Mouse (Mus musculus): ENCODE measurements around the gene Il12rb2. TPM values are rescaled to one million over a fixed set of nuclear protein-coding genes. Genes with fewer than 3 reads are reported as not detected.

Gene Il12rb2
- polyA plus RNA-seq, 1 experiment from 2014 or later, result 0.05 TPM

DNA sequence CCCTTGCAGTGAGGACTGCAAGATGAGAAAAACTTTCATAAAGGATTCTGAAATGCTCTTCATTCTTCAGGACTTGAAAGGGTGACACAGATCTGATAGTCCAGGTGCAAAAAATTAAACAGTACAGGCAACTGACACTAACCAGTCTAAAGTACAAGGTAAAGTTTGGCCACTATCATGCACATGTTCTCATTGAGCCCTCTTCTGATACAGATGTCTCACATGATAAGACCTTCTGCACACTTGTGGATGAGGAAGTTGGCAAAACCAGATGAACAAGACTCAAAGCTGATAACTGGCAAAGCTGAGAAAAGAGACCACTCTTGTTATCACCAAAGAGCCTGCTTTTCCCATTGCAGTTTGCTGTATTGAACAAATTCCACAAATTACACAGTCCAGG is 38.0 kb downstream of the Il12rb2 start:
- Histone ChIP-seq H3K27me3 (ENCODE audit: control insufficient read depth, insufficient read depth, low read length) (no peaks in the 10 kb centered on the region), H3K36me3 (ENCODE audit: control insufficient read depth, insufficient read depth, low read length) (no peaks in the 10 kb centered on the region), H3K4me2 (ENCODE audit: low read depth, low read length) (no peak overlapping the region), H3K4me3 (replicated peaks; ENCODE audit: low read length) (no peak overlapping the region), H3K9ac (ENCODE audit: low read length) (no peak overlapping the region), H3K4me1 (ENCODE audit: control insufficient read depth, insufficient read depth, low read length) (no peaks in the 10 kb centered on the region), H3K27ac (ENCODE audit: low read length) (no peak overlapping the region), H3K9me3 (replicated peaks; ENCODE audit: control insufficient read depth, low read length) (no peaks in the 10 kb centered on the region)
- no peak for ATAC-seq (ENCODE audit: insufficient read depth, low FRiP score)

DNA sequence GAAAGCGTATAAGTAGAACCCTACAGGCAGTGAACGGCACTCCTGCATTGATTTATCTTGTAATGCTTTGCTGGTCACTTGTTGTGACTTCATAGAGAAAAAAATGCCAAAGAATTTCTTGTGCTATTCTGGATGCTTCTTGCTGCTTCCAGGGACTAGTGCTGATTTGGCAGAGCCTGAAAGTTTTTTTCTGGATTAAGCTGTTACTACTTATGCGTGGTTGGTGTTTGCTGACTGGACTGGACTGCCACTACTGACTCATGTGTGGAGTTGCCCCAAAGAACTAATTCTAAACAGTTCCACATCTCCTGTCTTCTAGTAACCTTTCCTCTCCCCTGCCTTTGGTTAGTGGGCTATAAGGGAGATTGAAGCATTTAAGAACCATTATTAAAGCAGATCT is 52.2 kb downstream of the Il12rb2 start:
- ATAC-seq (ENCODE audit: insufficient read depth, low FRiP score), result no peak
- Histone ChIP-seq H3K4me2 (ENCODE audit: low read depth, low read length) (no peak overlapping the region), H3K36me3 (ENCODE audit: control insufficient read depth, insufficient read depth, low read length) (no peaks in the 10 kb centered on the region), H3K27me3 (ENCODE audit: control insufficient read depth, insufficient read depth, low read length) (no peaks in the 10 kb centered on the region), H3K9ac (ENCODE audit: low read length) (no peak overlapping the region), H3K4me3 (replicated peaks; ENCODE audit: low read length) (no peak overlapping the region), H3K4me1 (ENCODE audit: control insufficient read depth, insufficient read depth, low read length) (no peaks in the 10 kb centered on the region), H3K27ac (ENCODE audit: low read length) (no peak overlapping the region), H3K9me3 (replicated peaks; ENCODE audit: control insufficient read depth, low read length) (no peaks in the 10 kb centered on the region)
- WGBS, result 76% methylated on average over 3 of the region's 3 CpGs

DNA sequence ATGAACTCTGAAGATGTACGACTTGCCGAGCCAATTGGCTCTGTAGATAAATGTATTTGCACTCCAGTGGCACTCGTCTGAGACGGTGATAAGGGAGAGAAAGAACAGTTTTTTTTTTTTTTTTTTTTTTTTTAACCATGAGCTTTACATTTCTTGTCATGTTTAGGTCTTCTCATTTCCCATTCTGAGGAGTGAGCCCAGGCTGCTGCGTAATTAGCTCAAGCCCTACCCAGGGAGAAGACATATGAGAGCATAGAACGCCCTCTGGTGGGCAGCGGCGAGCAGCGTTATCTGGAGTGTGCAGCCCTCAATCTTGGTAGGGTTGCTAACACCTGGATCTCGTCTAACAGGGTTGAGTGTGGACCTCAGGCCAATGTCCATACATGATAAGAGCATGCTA is 57.5 kb downstream of the Il12rb2 start:
- WGBS, result 20% methylated on average over 10 of the region's 10 CpGs
- no peak overlapping the region for H3K4me3 ChIP-seq (replicated peaks; ENCODE audit: low read length)
- 0 out of 2 replicates have a peak, but pooled peaks cover 3% of the 10 kb centered on the region for H3K4me1 ChIP-seq (ENCODE audit: control insufficient read depth, insufficient read depth, low read length)
- no peaks in the 10 kb centered on the region for H3K27me3 ChIP-seq (ENCODE audit: control insufficient read depth, insufficient read depth, low read length)
- H3K27ac ChIP-seq (ENCODE audit: low read length), result no peak overlapping the region
- no peak overlapping the region for H3K9ac ChIP-seq (ENCODE audit: low read length)
- no peak overlapping the region for H3K4me2 ChIP-seq (ENCODE audit: low read depth, low read length)
- H3K9me3 ChIP-seq (replicated peaks; ENCODE audit: control insufficient read depth, low read length), result no peaks in the 10 kb centered on the region
- peak; percentile 50; the same call in 1 of the 2 replicates for ATAC-seq (ENCODE audit: insufficient read depth, low FRiP score)
- H3K36me3 ChIP-seq (ENCODE audit: control insufficient read depth, insufficient read depth, low read length), result no peaks in the 10 kb centered on the region

DNA sequence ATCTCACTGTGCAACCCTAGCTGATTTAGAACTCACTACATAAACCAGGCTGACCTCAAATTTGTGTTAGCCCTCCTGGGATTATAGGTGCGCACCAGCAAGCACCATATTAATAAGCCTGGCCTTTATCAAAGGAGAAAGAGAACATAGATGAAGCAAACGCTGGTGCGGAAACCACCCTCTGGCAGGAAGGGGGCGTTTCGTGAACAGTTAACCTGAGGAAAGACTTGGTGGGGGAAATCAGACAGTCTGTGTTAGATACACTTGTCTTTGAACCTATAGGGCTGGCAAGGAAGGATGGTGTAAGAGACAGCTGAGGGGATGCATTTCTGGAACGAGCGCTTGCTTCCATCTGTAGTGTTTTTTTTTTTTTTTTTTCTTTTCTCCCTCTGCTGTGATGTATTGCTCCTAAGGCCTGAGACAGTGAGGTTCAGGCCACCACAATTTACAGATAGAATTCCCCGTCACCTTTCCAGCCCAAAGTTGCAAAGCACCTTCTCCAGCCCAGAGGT is 58.1 kb downstream of the Il12rb2 start:
- ATAC-seq (ENCODE audit: insufficient read depth, low FRiP score), result no peak
- no peak overlapping the region for H3K4me3 ChIP-seq (replicated peaks; ENCODE audit: low read length)
- WGBS, result 70% methylated on average over 8 of the region's 8 CpGs
- 0 out of 2 replicates have a peak, but pooled peaks cover 3% of the 10 kb centered on the region for H3K4me1 ChIP-seq (ENCODE audit: control insufficient read depth, insufficient read depth, low read length)
- no peaks in the 10 kb centered on the region for H3K9me3 ChIP-seq (replicated peaks; ENCODE audit: control insufficient read depth, low read length)
- H3K9ac ChIP-seq (ENCODE audit: low read length), result no peak overlapping the region
- no peak overlapping the region for H3K27ac ChIP-seq (ENCODE audit: low read length)
- H3K36me3 ChIP-seq (ENCODE audit: control insufficient read depth, insufficient read depth, low read length), result no peaks in the 10 kb centered on the region
- H3K27me3 ChIP-seq (ENCODE audit: control insufficient read depth, insufficient read depth, low read length), result no peaks in the 10 kb centered on the region
- H3K4me2 ChIP-seq (ENCODE audit: low read depth, low read length), result no peak overlapping the region

DNA sequence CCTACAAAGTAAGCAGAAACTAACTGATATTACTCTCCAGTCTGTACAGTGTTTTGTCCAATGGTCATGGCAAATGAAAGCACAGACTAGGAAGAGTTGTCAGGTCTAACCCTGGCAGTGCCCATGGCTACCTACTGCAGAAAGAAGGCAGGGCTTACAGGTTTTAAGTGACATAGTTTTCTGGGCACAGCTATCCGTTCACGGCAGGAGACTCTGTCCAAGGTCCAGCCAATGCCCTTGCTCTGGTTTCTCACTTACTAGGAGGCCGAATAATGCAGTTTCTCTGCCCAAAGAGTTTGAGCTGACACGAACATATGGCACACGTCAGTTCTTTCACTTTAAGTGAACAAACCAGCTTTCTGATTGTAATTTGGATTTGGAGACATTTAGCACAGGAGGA is 58.9 kb downstream of the Il12rb2 start:
- Histone ChIP-seq H3K4me1 (ENCODE audit: control insufficient read depth, insufficient read depth, low read length) (0 out of 2 replicates have a peak, but pooled peaks cover 3% of the 10 kb centered on the region), H3K9ac (ENCODE audit: low read length) (no peak overlapping the region), H3K27me3 (ENCODE audit: control insufficient read depth, insufficient read depth, low read length) (no peaks in the 10 kb centered on the region), H3K27ac (ENCODE audit: low read length) (no peak overlapping the region), H3K4me3 (replicated peaks; ENCODE audit: low read length) (no peak overlapping the region), H3K36me3 (ENCODE audit: control insufficient read depth, insufficient read depth, low read length) (no peaks in the 10 kb centered on the region), H3K4me2 (ENCODE audit: low read depth, low read length) (no peak overlapping the region), H3K9me3 (replicated peaks; ENCODE audit: control insufficient read depth, low read length) (no peaks in the 10 kb centered on the region)
- 49% methylated on average over 5 of the region's 5 CpGs for WGBS
- ATAC-seq (ENCODE audit: insufficient read depth, low FRiP score), result no peak

DNA sequence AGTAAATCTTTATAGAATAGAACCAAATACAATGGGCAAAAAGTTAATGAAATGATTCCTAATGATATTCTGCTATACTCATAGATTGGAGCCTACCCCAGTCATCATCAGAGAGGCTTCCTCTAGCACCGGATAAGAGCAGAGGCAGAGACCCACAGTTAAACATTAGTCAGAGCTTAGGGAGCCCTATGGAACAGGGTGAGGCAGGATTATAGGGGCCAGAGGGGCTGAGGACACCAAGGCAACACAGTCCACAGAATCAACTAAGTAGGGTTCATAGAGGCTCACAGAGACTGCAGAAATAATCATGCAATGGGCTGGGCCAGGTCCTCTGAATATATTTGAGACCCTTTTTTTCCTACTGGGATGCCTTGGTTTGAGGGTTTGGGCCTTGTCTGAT is 61.3 kb downstream of the Il12rb2 start:
- no peak for ATAC-seq (ENCODE audit: insufficient read depth, low FRiP score)
- Histone ChIP-seq H3K4me1 (ENCODE audit: control insufficient read depth, insufficient read depth, low read length) (0 out of 2 replicates have a peak, but pooled peaks cover 3% of the 10 kb centered on the region), H3K36me3 (ENCODE audit: control insufficient read depth, insufficient read depth, low read length) (no peaks in the 10 kb centered on the region), H3K27me3 (ENCODE audit: control insufficient read depth, insufficient read depth, low read length) (no peaks in the 10 kb centered on the region), H3K4me2 (ENCODE audit: low read depth, low read length) (no peak overlapping the region), H3K27ac (ENCODE audit: low read length) (no peak overlapping the region), H3K9ac (ENCODE audit: low read length) (no peak overlapping the region), H3K9me3 (replicated peaks; ENCODE audit: control insufficient read depth, low read length) (no peaks in the 10 kb centered on the region), H3K4me3 (replicated peaks; ENCODE audit: low read length) (no peak overlapping the region)
- 58% methylated on average over 1 of the region's 1 CpGs for WGBS

DNA sequence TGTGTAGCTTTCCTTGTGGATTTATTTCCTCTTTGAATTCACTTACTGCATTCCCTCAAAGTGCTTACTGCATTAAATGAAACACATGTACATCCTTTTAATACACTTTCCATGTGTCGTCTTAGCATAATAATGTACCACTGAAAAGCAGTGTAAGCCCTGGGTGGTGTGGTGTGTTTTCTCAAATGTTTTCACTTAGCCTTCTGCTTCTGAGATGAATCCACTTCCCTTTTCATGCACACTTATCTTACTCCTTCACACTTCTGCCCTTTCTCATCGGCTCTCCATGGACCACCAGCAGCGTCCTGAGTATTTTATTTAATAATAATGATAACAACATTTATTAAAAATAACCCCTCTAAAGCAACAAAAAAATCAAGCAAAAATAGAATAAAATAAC is 66.2 kb downstream of the Il12rb2 start:
- H3K4me1 ChIP-seq (ENCODE audit: control insufficient read depth, insufficient read depth, low read length), result no peaks in the 10 kb centered on the region
- no peak for ATAC-seq (ENCODE audit: insufficient read depth, low FRiP score)
- H3K4me2 ChIP-seq (ENCODE audit: low read depth, low read length), result no peak overlapping the region
- no peak overlapping the region for H3K27ac ChIP-seq (ENCODE audit: low read length)
- H3K9me3 ChIP-seq (replicated peaks; ENCODE audit: control insufficient read depth, low read length), result no peaks in the 10 kb centered on the region
- no peak overlapping the region for H3K4me3 ChIP-seq (replicated peaks; ENCODE audit: low read length)
- no peaks in the 10 kb centered on the region for H3K27me3 ChIP-seq (ENCODE audit: control insufficient read depth, insufficient read depth, low read length)
- no peaks in the 10 kb centered on the region for H3K36me3 ChIP-seq (ENCODE audit: control insufficient read depth, insufficient read depth, low read length)
- no peak overlapping the region for H3K9ac ChIP-seq (ENCODE audit: low read length)
- WGBS, result 83% methylated on average over 3 of the region's 3 CpGs

DNA sequence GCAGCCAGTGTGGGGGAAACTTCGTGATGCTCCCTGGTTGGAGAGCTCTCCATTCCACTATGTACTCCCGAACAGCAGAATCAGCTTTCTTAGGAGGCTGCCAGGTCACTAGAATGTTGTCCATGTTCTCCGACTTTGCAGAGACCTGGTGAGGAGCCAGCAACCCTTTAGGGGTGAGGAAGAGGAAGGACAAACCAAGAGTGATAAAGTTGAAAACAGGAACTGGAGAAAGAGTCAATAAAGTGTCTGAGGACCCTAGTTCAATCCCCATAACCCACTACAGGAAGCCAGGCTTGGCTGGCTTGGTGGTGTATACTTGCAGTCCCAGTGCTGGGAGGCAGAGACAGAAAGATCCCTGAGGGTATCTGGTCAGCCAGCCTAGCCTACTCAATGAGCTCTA is 67.0 kb downstream of the Il12rb2 start:
- no peak overlapping the region for H3K4me3 ChIP-seq (replicated peaks; ENCODE audit: low read length)
- H3K9ac ChIP-seq (ENCODE audit: low read length), result no peak overlapping the region
- 80% methylated on average over 3 of the region's 3 CpGs for WGBS
- no peak overlapping the region for H3K27ac ChIP-seq (ENCODE audit: low read length)
- no peak overlapping the region for H3K4me2 ChIP-seq (ENCODE audit: low read depth, low read length)
- H3K36me3 ChIP-seq (ENCODE audit: control insufficient read depth, insufficient read depth, low read length), result no peaks in the 10 kb centered on the region
- ATAC-seq (ENCODE audit: insufficient read depth, low FRiP score), result no peak
- no peaks in the 10 kb centered on the region for H3K4me1 ChIP-seq (ENCODE audit: control insufficient read depth, insufficient read depth, low read length)
- H3K9me3 ChIP-seq (replicated peaks; ENCODE audit: control insufficient read depth, low read length), result no peaks in the 10 kb centered on the region
- H3K27me3 ChIP-seq (ENCODE audit: control insufficient read depth, insufficient read depth, low read length), result no peaks in the 10 kb centered on the region

DNA sequence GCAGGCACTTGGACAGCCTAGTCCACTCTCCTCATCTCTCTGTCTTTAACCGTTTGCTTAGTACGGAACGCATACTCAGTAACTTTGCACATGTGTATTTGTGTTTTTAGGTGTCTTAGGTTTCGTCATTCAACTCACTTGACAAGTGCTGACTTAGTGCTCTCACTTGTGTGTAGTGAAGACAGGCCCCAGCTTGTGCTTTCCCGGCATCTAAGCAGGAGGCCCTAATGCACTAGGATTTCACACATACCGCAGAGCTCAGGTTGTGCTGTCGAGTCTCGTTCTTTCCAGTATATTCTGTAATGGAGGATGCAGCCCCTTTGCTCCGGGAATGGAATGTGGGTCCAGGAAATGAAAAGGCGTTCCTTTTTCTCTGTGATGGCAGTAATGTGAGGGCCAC is 72.8 kb downstream of the Il12rb2 start:
- Histone ChIP-seq H3K27ac (ENCODE audit: low read length) (peak overlapping the region; percentile 82), H3K4me1 (ENCODE audit: control insufficient read depth, insufficient read depth, low read length) (peaks cover 12% of the 10 kb centered on the region; the same call in 1 of the 2 replicates), H3K27me3 (ENCODE audit: control insufficient read depth, insufficient read depth, low read length) (no peaks in the 10 kb centered on the region), H3K9me3 (replicated peaks; ENCODE audit: control insufficient read depth, low read length) (no peaks in the 10 kb centered on the region), H3K36me3 (ENCODE audit: control insufficient read depth, insufficient read depth, low read length) (no peaks in the 10 kb centered on the region), H3K4me3 (replicated peaks; ENCODE audit: low read length) (no peak overlapping the region), H3K4me2 (ENCODE audit: low read depth, low read length) (no peak overlapping the region), H3K9ac (ENCODE audit: low read length) (no peak overlapping the region)
- no peak for ATAC-seq (ENCODE audit: insufficient read depth, low FRiP score)
- 71% methylated on average over 10 of the region's 10 CpGs for WGBS

DNA sequence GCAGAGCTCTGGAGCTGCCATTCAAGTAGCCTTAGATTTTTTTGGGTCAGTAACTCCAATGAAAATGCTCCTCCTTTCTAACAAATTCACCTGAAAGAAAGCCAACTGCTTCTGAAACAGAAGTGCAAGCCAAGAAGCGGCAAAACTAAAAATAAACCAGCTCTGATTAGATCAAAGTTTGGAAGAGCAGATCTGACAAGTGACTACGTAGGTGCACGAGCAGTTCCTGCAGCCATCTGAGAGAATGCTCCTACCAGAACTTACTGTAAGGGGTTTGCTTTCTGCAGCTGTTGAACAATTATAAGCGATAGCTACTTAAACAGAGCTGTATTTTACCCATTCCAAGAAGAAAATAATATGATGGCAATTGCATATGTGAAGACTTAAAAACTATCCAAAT is 73.5 kb downstream of the Il12rb2 start:
- Histone ChIP-seq H3K4me3 (replicated peaks; ENCODE audit: low read length) (no peak overlapping the region), H3K27ac (ENCODE audit: low read length) (no peak overlapping the region), H3K9me3 (replicated peaks; ENCODE audit: control insufficient read depth, low read length) (no peaks in the 10 kb centered on the region), H3K36me3 (ENCODE audit: control insufficient read depth, insufficient read depth, low read length) (no peaks in the 10 kb centered on the region), H3K27me3 (ENCODE audit: control insufficient read depth, insufficient read depth, low read length) (no peaks in the 10 kb centered on the region), H3K4me2 (ENCODE audit: low read depth, low read length) (no peak overlapping the region), H3K9ac (ENCODE audit: low read length) (no peak overlapping the region), H3K4me1 (ENCODE audit: control insufficient read depth, insufficient read depth, low read length) (peaks cover 12% of the 10 kb centered on the region; the same call in 1 of the 2 replicates)
- ATAC-seq (ENCODE audit: insufficient read depth, low FRiP score), result no peak
- WGBS, result 71% methylated on average over 4 of the region's 4 CpGs

All from stomach, embryonic 16.5 days (tissue).